Mouse (Mus musculus) layer of hippocampus, postnatal 14 days (tissue): ENCODE data around the gene Lrrc8b. TPM values are rescaled to one million over a fixed set of nuclear protein-coding genes. Genes with fewer than 3 reads are reported as not detected.

Experiments used
- DNase-seq, 2 experiments: peaks; one replicate each; pipeline ENCODE4 v3.0.0; 2021 to 2022; ENCODE audit warnings: low spot score in 2 of 2, mixed read lengths in 1 of 2
- long read RNA-seq, 2 experiments: library from polyadenylated mRNA; stranded (forward); transcript quantifications; one replicate each; pipeline ENCODE4 v2.0.0; 2021
- total RNA-seq, 2 experiments: library from RNA; stranded (reverse); gene quantifications; 2 replicates each; pipeline ENCODE4 v1.2.3; 2021

Lrrc8b gene
- 10 to 100 TPM; 80.1 to 81.4 TPM for total RNA-seq
- long read RNA-seq, experiment 1, full-length matches to known transcripts = 3 of 17 reads
- long read RNA-seq, experiment 1, partial matches to known transcripts = 6 of 17 reads
- long read RNA-seq, experiment 1, other reads (novel, unspliced or antisense) = 8 of 17 reads
- long read RNA-seq, experiment 2, full-length matches to known transcripts = 4 of 16 reads
- long read RNA-seq, experiment 2, partial matches to known transcripts = 5 of 16 reads
- long read RNA-seq, experiment 2, other reads (novel, unspliced or antisense) = 7 of 16 reads

DNA sequence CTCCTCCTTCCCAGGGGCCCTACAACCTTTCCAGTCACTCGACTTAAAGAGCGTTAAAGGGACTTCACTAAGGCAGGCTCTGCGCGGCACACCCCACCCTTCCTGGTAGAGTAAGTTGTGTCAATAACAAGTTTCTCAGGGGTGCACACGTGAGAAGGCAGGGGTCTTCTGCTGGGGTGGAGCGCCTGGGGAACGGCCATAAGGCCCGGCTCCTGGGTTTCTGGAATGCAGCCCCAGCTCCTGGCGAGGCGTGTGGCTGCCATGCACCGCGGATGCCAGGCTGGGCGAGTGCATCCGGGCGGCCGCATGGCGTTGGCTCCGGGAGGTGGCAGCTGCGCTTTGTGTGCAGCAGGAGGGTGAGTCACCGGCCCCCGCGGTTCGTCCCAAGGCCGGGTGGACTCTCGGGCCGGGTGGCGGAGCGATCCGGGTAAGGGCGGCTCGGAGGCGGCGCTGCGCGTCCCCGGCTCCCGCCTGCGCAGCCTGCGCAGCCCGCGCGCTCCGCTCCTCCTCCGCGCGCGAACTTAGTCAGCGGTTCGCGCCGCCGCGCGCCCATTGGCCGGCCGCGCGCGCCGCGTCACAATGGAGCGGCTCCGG lies at the start of gene Lrrc8b:
Gene Lrrc8b, plus strand, starts transcription at position 578 of the 594 bp plus-strand sequence.
- DNase-seq = peak; percentile 80 to 86

DNA sequence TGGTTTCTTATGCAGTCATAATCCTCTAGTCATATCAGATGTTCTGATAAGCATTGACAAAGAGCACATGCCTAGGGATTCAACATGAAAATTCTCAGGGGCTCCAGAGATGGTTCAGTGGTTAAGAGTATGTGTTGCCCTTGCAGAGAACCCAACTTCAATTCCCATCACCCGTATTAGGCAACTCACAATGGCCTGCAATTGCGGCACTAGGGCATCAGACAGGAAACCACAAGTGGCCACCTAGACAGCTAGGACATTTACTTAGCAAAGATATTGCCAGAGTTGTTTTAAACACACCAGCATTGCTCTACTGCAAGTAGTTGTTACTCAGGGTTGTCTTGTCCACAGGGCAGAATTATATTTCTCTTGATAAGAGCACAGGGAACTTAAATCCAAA lies 34.1 kb upstream of the Lrrc8b start:
- no peak for DNase-seq

DNA sequence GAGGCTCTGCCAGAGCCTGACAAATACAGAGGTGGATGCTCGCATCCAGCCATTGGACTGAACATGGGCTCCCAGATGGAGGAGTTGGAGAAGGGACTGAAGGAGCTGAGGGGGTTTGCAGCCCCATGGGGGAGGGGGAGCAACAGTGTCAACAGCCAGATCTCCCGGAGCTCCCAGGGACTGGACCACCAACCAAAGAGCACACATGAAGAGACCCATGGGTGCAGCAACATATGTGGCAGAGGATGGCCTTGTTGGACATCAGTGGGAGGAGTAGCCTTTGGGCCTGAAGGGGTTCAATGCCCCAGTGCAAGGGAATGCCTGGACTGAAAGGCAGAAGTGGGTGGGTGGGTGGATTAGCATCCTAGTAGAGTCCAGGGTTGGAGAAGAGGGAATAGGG lies 25.2 kb upstream of the Lrrc8b start:
- no peak for DNase-seq

DNA sequence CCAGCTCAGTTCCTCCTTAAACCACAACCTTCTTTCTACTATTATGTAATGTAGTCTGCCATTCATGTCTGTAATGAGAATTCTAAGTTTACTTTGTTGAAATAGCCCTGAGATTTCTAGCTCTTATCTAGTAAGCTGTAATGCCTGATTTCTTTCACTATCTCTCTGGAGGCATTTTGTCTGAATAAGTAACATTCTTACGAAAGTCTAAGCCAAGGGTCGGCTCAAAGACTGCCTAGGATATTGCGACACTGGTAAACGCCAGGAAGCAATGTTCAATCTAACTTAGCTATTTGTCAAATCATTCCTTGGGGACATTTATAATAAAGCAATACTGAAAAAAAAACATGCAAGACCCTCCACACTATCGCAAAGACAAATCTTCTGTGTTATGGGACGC lies 21.8 kb upstream of the Lrrc8b start:
- DNase-seq = no peak

DNA sequence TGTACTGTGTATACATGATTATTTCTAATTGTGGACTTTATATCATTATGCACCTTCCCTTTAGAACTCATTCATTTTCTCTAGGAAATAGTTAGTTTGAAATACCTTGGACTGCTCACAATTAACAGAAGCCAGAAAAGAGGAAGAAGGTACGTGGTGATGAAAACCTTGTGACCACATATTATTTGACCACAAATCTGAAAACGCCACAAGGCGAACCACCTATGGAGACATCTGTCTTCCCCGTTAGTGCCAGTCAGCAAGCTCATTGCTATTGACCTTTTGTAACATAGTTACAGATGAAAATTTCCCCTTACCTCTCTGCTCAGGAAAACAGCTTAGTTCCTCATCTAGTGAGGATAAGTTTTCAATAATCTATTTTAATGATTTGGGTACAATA lies 20.4 kb upstream of the Lrrc8b start:
- DNase-seq = no peak

DNA sequence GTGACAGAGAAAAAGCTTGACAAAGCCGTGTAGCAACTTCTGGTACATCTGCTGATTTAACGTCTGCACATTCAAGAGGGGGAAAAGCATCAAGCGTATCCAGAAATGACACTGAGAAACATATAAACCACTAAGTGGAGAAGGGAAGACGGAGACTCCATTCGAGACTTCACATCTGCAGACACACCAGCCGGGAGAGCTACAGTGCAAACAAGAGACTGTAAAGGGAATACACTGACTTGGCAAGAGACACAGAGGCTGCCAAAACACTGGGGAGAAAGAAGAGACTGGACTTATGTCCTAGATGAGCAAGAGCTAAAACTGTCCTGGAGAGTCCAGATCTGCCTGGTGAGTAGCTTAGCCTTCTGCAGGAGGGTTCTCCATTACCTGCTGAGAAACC lies 16.6 kb upstream of the Lrrc8b start:
- no peak for DNase-seq

DNA sequence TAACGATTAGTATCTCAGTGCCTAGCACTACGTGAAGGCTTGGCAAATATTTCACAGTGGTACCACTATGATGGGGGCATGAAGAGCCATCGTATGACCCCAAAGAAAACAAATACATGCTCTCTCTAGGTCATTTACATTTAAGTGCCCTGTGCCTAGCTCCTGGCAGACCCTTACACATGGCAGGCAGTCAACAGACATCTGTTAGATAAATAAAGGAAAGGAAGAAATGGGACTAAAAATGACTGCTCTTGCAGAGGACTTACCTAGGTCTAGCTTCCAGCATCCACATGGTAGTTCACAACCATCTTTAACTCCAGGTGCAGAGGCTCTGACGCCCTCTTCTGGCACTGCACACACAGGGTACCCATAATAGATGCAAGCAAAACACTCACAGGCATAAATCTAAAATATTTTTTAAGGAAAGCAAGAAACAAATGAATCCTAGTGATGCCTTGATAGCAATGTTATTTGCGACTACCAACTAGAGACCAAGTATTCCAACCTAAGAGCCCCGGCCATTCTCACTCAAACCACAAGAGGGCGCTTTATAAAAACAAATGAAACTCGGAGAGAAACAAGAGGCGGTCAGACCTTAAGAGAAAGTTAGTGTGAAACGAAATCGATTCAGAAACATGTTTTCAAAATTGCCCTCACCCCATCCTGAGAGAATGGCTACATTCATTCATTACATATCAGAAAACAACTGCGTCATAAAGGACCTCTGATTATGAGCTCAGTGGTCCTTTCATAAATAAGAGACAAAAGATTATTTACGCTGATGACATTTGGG lies 15.7 kb upstream of the Lrrc8b start:
- peak; percentile 73 to 92 for DNase-seq

DNA sequence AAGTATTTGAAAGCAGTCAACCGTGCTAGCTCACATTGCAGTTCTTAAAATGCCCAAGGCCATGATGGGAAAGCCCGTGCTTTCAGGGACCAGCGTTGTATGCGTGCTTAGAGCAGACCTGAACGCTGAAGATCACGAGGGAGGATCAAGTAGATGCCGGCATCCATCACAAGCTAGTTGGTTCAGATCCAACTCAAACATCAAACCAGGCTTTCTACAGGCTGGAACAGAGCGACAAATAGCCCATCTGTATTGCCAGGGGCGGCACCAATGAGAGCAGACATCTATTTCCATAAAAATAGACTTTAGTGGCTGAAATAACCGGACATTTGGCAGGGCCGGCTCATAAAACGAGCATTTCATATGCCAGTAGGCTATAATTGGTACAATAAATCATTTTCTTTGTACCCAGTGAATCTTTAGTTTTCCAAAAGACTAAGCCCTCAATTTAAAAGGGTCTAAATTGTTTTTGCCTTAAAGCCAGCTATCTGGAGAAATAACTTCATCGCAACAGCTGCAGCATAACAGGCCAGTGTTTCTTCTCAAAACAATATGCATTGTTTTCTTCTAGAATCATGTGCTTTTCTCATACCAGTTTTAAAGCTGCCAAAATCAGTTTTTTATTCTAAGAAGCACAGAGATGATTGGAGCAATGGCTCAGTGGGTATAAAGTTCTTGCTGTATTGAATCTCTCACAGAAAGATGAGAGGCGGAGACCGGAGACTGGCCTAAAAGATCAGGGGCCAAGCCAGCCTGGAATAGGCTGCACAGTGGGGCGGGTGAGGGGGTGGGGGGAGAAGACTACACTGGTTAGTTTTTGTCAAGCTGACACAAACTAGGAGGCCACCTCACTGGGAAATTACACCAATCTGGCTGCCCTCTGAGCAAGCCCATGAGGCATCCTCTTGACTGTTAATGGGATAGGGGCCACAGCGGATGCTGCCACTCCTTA lies 14.9 kb upstream of the Lrrc8b start:
- peak in 1 of 2 experiments; percentile 57 for DNase-seq

DNA sequence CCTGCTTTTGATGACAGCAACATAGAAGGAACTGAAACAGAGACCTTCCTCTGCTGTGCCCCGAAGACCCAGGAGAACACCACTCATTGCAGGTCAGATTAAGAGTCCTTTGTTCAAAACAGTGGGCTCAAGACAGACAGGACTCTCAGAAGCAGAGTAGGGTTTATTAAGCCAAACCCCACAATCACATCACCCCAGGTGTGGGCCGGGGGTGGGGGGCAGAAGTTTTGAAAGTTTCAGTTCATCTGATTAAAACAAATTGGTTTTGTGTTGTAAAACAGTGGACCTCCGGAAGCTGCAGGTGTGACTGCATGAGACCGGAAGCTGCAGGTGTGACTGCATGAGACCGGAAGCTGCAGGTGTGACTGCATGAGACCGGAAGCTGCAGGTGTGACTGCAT lies 14.0 kb upstream of the Lrrc8b start:
- DNase-seq = no peak

DNA sequence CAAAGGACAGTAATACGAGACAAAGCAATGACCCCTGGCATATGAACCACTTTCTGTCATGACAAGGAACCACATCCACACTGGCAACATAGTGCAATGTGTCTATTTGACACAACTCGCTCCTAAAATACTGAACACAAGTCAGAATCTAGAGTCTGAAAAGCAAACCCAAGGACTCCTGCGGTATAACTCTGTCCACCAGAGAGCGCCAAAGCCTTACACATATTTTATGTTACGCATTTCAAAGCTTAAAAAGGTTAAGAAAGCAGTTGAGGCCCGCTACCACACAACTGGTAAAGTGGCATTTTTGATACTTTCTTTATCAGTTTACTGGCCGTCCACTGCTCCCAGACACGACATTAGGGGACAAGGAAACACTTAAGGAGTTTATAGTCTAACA lies 10.6 kb upstream of the Lrrc8b start:
- peak; percentile 79 to 87 for DNase-seq

DNA sequence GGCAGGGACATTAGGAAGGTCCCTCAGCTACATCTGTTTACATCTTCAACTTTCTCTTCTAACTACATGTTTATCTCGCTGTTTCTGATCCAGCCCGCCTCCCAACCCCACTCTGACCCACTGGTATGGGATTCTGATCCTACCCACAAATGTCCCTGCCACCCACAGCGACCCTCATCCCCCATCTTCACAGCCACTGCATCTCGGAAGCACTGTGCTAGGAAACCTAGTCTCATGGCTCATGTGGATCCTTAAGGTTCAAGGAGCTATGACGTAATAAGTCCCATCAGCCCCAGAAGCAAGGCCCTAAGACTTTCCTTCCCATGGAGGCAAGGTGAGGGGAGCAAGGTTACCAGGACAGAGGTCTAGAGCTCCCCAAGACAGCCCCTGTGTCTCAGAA lies 7.9 kb upstream of the Lrrc8b start:
- DNase-seq = no peak

DNA sequence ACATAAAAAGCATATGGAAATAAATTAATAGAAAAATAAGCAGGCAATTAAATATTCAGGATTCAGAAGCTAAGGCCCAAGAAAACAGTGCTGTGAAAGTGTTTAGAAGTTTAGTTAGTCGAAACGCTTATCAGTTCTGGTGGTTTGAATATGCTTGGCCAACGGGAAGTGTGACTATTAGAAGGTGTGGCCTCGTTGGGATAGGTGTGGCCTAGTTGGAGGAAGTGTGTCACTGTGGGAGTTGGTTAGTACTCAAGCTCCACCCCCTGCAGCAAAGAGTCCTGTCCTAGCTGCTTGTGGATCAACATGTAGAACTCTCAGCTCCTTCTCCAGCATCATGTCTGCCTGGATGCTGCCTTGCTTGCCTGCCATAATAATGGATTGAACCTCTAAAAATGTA lies 6.5 kb upstream of the Lrrc8b start:
- no peak for DNase-seq

DNA sequence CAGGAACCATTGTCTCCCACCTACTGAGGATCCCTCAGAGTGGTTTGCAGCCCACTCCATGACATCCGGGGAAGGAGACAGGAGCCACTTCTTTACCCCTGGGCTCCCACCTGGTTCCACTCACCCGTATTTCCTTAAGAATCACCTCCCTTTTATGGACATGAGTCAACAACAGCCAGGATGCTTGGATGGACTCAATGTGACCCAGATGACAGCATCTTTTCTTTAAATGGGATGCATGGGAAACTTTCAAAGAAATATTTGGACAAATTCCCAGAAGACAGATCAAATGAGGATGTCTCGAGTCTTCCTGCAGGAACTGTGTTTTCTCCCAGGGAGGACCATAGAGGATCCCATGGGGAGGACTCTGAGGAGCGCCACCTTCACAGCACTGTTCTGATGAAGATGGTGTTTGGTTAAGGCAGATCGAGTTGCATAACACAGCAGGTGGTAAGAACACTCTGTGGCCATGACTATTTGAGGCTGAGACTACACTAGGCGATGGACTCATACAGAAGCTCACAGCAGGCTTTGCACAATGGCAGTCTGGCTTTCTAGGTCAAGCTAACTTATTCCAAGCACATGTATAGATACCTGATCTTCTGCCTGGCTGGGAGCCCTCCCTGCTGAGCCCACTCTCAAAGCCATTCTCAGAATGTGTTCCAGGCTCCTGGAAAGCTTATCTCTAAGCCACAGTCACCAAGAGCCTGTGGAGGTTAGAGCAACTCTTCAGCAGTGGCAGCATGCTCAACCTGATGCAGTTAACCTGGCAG lies 4.9 kb upstream of the Lrrc8b start:
- DNase-seq = no peak

DNA sequence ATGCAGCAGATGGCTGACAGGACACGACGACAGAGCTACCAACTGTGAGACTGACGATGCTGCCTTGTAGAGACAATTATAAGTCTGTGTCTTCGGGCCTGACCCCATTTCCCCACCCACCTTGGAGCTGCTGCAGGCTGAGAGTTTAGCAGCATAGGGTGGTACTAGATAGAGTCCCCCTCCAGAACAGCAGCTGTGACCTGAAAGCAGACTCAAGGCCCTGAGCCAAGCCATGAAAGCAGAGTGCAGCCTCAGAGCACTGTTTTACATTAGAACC lies 4.3 kb upstream of the Lrrc8b start:
- no peak for DNase-seq

DNA sequence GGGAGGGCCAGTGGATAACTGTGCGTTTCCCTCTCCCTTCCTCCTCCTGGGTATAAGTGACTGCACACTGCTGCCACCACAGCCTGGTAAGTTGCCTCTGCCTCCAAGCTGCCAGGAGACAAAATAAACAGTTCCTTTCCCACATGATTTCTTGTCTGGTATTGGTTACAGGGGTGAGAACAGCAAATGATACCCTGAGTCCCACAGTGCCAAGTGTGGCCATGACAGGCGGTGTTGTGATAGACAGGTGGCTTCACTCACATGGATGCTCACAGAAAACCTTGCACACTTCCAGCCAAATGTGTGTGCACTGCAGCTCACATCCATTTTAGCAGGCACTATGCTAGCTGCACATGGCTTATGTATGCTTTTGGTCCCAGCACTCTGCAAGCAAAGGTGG lies 3.8 kb upstream of the Lrrc8b start:
- DNase-seq = no peak

DNA sequence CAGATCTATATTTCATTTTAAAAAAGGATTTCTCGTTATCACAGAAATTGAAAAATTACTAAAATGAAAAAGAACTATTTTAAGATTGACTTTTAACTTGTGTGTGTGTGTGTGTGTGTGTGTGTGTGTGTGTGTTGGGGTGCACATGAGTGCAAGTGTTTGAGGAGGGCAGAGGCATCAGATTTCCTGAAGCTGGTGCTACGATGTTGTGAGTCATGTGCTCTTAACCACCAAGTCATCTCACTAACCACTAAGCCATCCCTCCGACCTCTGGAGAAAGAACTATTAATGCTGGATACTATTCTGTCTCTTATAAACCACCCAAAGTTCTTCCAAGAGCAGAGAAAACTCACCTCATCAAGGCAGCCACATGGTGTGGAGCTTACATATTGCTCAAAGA lies 2.9 kb upstream of the Lrrc8b start:
- DNase-seq = no peak

DNA sequence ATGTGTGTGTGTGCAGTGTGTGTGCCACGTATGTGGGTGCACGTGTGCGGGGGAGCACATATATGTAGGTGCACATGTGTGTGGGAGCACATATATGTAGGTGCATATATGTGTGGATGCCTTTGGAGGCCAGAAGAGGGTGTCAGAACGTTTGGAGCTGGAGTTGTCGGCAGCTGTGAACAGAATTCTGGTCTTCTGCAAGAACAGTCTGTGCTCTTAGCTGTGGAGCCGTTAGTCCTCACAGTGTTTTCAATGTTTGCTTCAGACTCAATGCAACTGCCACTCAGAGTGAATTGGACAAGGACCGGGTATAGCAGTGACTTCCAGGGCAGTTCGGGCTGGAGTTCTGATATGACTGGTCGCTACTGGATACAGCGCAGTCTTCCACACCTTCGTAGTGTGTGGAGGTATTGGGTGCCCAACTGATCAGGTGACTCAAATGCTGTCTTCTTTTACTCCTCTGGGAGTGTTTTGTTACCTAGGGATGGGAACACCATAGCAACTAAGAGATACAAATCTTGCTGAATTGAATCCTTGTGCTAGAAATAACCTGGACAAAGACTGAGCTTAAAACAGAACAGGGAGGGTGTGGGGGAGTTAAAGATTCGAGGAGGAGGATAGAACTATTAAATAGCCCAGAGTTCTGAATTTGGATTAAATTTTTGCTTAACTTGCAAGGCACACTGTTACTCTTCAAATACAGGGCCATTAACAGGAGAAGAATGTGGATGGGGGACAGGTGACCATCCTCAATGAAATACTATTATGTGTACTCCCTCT lies 1.0 kb upstream of the Lrrc8b start:
- no peak for DNase-seq

DNA sequence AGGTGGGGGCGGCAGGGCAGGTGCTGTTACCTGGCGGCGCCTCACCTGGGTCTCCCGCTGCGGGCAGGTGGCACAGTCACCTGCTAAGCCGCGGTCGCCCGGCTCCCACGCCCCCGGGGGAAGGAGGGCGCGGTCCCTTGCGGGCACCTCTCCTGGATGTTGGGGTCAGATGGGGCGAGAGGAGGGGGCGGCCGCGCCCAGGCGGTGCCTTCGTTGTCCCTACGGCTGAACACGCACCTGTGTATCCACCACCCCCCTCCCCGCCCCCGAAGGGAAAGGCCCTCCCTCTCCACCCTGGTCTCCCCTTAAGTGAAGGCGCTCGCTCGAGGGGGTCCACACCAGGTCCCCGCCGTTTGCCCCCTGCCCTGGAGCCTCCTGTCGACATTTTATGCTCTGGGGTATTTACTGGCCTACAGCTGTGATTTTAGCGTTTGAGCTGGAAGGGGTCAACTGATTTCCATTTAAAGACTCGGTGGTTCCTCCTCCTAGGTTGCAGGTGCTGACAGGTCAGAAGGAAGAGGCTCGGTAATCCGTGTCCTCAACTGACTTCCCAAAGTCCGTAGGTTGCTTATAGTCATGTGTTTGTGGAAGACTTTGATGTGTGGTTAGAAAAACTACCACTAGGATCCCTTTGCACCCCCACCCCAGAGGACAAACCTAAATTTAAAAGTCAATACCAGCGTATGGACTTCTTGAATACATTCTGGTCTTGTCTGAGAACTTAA lies 538 bp downstream of the Lrrc8b start:
- DNase-seq = no peak

DNA sequence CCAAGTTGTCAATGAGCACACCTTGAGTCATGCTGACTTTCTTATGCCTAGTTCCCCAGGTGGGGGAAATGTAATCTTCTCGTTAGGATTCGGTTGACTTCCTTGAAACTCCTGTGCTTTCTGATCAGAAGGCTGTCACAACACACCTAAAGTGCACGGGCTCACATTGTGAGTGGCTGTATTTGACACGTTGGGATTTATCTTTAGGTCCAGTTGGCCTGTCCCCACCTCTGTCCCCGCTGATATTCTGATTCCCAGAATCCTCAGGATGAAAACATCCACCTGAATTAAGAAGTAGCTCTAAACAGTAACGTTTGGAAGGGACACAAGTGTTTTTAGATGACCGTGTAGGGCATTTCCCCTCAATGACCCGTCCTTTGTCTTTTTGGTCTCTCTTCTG lies 1.6 kb downstream of the Lrrc8b start:
- DNase-seq = no peak
